Mouse (Mus musculus): ENCODE measurements around the gene Stpg2.
"Not testable (repeated sequence)": the region's sequence is repeated elsewhere in the genome, so short reads cannot be mapped to it uniquely, and the experiment has no call there.

Stpg2 gene

DNA sequence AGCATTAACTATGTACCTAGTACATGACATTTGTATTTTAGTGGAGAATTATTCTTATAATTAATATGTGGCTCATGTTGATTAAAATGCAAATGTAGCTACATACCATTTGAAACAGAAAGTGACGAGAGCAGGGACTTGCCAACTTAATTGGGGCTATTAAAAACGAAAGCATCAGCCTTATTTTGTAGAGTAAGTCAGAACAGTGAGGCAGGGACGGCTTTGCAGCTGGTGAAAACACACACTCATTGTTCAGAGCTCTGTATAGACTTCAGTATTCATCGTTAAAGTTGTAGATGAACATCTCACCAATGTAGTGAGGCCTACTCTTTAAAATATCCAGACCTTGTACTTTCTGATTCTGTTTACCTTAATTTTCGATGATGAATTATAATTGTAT lies 213.6 kb downstream of the Stpg2 start:
- no peak for DNase-seq (ENCODE audit: low read depth, low spot score)

DNA sequence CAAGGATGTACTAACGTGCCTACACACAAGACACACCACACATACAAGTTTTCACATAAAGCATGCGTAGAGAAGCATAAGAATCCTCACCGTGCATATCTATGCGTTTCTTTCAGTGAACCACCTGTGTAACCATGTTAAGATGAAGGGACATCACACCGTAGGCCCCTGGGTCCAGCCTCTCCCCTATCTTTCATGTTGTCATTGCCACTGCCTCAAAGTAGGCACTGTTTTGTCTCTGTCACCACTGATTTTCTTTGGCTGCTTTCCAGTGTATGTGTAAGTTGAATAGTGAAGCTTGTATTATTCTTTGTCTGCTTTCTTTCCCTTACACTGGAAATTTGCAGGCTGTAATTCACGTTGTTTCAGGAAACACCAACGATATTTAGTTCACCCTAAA lies 236.7 kb downstream of the Stpg2 start:
- DNase-seq (ENCODE audit: low read depth, low spot score): no peak

DNA sequence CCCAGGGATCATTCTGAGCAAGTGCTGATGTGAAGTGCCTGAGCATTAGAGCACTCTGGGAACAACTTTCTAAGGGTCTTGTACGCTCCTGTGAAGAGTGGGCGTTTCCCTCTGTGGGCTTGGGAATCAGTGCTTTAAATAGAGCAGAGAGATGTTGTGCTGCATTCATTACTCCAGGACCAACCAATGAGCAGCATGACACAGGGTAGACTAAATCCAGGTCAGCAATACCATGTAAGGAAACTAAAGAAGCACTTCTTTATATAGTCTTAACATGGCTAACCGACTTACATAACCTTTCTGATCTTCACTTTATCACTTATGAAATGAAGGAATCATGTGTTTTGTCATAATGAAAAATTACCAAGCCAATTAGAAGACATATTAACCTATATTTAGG lies 290.4 kb downstream of the Stpg2 start:
- no peak for DNase-seq (ENCODE audit: low read depth, low spot score)

DNA sequence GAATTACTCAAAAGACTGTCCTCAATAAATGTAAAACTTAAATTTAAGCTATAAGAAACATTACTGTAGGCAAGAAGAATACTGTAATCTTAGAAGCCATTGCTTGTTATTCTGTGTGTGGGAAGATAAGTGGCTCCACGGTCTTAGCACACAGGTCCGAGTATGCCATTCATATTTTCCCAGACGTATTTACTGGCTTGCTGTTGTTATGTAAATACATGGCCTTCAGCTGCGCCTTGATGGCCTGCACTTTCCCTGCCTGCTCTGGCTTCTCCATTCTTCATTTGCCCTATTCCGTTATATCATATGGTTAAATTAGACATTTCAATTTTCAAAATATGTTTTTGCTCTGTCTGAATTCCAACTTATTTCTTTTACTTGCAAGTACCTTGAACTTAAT lies 296.7 kb downstream of the Stpg2 start:
- no peak for DNase-seq (ENCODE audit: low read depth, low spot score)

DNA sequence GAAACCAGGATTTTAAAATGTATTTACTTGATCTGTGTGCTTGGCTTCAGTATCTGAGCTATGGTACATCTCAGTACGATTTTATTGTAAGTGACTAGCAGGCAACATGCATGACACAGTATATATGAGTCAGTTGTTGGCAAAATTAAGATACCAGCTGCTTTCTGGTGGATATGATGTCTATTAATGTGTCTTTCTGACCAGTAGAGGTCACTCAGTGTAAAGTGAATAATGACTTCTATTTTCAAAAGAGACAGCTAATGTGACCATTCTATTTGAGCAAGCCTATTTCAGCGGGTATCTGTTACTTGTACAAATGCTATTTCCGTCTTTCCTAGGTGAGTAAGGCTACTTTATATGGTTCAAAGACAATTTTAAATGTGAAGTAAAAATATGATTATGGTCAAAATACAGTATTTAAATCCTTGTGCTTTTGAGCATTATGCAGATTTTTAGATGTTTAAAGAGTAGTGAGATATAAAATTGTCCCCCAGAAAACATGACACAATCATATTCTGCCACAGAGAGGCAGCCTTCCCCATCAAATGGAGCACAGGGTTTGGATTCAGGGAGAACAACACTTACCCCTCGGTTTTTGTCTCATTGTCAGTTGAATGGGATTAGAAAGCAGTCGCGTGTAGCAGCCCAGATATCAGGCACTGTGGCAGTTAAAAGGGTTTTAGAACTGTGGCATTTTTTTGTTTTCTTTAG lies 303.9 kb downstream of the Stpg2 start:
- peak; percentile 36 for DNase-seq (ENCODE audit: low read depth, low spot score)

DNA sequence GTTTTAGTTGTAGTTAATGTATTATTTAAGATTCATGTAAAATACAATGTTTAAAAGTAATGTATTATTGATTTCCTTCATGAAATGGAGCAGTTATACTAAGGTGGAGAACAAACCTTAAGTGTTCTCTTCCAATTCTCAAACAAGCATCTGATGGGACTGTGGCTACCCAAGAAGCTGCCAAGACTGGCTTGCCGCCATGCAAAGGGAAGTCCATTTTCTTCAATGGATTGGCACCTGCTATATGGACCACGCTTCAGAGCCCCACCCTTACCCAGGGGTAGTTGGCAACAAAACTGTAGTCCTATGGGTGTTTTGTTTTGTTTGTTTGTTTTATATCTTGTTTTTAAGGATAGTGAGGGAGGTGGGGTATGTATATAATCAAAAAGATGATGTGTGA lies 373.0 kb downstream of the Stpg2 start:
- DNase-seq (ENCODE audit: low read depth, low spot score): no peak

DNA sequence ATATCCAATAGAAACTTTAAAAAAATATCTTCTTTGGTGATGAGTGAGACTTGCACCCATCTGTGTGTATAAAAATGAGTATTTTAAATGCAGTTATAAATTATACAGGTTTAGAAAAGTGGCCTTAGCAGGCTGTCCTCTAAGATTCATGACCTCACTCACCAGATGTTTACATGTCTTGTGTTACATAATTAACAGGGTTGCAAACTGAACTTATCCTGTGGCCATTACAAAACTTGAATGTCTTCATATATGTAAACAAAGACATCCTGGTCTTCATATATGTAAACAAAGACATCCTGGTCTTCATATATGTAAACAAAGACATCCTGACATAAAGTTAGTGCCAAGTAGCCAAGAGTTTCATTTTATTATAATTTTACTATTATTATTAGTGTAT lies 375.8 kb downstream of the Stpg2 start:
- no peak for DNase-seq (ENCODE audit: low read depth, low spot score)

DNA sequence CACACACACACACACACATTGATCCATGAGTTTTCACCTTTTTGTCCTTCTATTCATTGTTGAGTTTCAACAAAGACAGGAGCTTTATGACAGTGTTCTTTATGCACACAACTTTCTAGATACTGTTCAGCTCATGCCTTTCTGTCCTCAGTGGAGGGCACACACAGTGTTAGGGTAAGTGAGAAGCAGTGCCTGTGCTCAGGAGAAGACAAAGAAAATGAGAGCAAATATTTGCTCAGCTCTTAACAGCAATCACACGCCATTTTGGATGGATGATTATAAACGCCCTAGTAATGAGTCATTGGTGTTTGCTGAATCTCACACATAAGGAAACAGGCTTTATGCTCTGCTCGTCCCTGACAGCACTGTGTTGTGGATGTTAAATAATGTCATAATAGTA lies 394.0 kb downstream of the Stpg2 start:
- no peak for DNase-seq (ENCODE audit: low read depth, low spot score)

DNA sequence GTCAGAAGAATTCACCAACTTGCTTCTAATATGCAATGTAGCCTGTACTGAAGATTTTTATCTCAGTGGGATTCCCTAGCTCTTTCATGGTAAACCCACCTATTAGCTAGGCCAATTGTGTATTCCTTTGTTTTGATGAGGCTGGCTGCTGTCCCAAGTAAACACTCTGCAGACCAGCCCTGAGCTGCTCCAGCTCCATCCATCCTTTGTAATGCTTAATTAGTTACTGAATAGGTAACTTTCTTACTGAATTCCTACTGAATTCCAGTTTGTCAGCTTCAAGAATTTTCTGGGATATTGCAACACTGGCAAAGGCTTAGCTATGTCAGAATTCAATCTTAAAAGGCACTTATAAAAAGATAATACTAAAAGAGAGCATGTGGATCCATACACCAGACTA lies 402.8 kb downstream of the Stpg2 start:
- DNase-seq (ENCODE audit: low read depth, low spot score): not testable (repeated sequence)

DNA sequence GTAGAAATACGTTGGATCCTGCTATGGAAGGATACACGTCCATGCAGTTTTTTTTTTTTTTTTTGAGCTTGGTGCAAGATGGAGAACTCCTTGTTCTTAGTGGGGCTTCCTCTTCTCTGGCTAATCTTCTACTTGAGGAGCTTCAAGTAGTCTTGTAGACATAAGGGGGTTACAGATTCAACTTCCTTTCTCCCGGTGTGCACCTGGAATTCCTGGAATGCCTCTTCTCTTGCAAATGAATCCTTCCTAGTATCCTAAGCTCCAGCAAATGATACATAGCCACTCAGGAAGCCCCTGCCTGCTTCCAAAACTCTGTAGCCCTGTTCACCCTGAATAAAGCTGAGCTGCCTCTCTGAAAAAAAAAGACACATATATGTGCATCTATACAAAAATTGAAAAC lies 409.1 kb downstream of the Stpg2 start:
- DNase-seq (ENCODE audit: low read depth, low spot score): no peak

DNA sequence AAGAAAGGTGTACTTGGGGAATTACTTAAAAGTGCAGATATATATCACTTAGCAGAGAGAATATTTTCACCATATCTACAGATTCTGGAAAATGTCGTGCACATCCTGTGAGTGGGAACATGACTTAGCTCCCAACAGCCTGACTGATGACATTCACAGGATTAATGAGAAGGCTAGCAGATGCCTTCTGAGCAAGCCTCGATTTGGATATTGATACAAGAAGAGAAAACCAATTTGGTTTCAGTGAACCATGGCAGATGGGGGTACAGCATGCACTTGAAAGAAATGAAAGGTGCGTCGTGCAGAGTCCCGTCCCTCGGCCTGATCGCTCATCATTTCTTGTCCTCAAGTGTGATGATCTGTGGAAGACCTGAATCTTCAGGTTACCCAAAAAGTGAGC lies 410.3 kb downstream of the Stpg2 start:
- DNase-seq (ENCODE audit: low read depth, low spot score): no peak

DNA sequence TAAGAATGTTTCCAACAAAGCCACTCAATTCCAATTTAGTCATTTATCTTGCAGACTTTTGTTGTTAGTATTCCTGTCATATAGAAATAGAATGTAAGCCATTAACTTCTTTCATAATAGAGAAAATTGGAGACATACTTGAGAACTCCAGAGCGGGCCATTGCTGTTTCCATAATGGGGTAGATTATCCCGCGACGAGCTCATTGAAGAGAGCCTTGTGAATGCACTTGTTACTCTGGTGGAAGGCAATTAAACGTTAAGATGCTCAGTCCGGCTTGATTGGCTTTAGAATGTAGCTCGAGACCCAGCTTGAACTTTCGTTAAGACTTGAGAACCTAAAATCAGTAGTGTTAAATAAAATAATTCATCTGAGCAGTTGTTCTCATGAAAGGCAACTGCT lies 432.4 kb downstream of the Stpg2 start:
- no peak for DNase-seq (ENCODE audit: low read depth, low spot score)

DNA sequence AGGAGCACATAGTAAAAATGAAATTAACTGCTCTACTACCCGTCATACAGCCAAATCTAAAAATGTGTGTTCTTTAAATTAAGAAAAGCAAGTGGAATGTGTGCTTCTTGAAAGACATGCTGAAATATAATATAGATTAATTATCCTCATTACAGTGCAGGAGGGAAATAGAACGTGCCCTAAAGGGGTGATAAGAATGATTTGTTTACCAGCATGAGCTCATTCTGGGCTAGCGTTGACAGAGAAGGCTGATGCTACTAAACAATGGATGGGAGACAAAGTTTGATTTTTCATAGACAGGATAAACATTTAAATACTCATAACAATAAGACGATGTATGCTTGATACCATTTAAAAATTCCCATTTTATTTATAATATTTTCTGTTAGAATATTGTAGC lies 446.0 kb downstream of the Stpg2 start:
- DNase-seq (ENCODE audit: low read depth, low spot score): no peak

DNA sequence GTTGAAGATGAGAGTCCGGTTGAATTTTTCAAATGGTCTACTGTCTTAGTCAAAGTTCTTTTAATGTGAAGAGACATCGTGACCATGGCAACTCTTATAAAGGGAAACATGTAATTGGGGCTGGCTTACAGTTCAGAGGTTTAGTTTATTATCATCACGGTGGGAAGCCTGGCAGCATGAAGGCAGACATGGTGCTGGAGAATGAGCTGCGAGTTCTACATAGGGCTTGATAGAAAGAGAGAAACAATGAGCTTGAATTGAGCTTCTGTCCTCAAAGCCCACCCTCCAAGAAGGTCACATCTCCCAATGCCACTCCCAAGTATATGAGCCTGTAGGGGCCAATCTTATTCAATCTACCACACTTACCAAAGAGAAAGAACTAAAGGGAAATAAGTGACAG lies 453.9 kb downstream of the Stpg2 start:
- DNase-seq (ENCODE audit: low read depth, low spot score): no peak

DNA sequence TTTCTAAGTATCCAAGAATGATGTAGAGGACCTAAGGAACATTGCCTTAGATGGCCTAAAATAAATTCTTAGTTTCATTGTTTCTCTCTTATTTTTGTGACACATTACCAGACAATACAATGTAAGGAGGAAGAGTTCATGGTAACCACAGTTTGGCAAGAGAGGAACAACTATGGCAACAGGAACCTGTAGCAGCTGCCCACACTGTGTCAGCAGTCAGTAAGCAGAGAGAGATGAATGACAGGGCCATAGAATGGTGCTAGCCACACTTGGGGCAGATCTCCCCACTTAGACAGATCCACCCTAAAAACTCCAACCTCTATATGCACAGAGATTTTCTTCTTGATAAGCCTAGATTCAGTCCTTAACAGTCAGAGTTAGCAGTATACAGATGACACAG lies 456.7 kb downstream of the Stpg2 start:
- no peak for DNase-seq (ENCODE audit: low read depth, low spot score)

DNA sequence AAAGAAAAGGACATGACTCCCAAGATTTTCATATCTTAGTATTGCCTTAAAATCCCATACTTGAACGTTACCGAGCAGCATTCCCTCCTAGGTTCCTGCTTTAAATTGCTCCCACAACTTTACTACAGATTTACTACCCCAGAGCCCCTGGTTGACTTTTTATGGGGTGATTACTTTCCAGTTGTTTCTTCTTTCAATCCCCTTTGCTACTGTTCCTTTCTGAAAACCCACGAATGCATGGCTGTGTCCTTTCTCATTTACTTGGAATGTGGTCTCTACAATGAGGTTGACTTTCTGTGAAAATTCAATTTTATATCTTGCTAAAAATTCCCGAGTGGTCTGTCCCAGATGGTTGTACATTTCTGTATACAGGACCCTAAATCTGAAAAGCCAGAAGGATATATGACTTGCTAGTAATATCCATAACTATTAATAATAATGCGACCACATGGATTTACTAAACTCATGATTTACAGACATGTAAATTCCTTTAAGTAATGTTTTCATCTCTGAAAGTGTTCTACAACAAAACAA lies 458.3 kb downstream of the Stpg2 start:
- no peak for DNase-seq (ENCODE audit: low read depth, low spot score)

DNA sequence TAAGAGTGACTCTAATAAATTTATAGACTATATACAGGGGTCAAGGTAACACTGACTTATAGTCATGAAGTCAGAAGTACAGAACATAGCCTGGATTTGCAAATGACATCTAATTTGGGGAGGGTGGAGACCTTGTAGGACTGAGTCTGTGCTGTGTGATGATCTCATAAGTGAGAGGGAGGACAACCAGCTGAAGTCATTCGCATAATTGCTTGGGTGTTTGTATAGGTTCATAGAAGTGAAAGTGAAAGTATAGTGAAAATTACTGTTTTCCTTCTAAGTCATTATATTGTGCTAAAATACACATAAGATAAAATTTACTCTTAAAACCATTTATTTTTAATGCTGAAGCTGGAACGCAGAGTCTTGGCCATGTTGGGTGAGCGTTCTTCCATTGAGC lies 459.6 kb downstream of the Stpg2 start:
- no peak for DNase-seq (ENCODE audit: low read depth, low spot score)

DNA sequence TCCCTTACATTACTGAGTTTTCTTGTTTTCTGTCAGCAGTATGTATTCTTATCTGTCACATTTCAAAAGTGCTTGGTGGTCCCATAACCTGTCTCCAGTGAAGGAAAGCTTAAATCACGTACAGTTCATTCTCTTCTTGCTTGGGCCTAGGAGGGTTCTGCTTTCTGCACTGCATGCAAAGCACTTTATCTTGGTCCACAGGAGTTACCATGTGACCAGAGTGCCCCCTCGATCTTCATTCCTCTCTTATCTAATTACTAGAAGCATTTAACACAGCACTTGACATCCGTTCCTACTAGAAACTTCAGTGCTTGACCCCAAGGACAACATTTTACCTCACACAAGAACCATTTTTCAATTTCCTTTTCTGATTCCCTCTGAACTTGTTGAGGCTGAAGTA lies 470.7 kb downstream of the Stpg2 start:
- no peak for DNase-seq (ENCODE audit: low read depth, low spot score)

DNA sequence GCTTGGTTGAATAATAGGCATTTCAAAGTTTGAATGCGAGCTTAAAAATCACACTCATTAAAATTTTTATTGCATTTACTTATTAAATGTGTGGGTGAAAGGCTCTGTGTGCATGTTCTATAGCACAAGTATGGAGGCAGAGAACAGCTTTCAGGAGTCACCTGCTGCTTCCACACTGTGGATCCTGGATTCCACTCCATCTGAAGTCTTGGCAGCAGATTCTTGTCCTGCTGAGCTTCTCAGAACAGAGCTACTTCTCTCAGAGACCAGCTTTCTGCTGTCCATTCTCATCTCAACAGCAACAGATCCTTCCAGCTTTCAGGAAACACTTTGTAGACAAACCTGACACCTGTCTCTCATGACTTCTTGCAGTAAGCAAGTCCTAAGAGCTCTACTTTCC lies 471.2 kb downstream of the Stpg2 start:
- no peak for DNase-seq (ENCODE audit: low read depth, low spot score)

DNA sequence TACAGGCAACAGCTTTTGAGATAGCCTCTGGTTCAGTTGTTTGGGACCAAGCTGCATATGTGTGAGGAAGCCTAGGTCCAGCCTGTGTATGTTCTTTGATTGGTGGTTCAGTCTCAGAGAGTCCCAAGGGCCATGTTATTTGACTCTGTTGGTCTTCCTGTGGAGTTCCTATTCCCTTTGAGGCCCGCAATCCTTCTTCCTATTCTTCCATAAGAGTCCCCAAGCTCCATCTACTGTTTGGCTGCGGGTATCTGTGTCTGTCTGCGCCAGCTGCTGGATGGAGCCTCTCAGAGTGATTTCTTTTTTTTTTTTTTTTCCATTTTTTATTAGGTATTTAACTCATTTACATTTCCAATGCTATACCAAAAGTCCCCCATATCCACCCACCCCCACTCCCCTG lies 498.7 kb downstream of the Stpg2 start:
- DNase-seq (ENCODE audit: low read depth, low spot score): not testable (repeated sequence)

DNA sequence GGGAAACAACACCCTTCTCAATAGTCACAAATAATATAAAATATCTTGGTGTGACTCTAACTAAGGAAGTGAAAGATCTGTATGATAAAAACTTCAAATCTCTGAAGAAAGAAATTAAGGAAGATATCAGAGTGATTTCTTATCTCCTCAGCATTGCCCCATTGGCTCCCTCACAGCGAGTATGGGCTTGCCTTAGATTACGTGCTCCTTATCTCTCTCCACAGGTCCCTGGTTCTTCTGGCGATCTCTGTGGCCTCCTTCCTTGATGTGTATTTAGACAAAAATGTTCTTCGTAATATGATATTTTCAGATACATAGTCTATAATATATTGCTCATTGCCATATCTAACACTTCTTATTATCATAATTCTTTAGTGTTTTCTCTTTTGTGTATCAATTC lies 501.9 kb downstream of the Stpg2 start:
- not testable (repeated sequence) for DNase-seq (ENCODE audit: low read depth, low spot score)

DNA sequence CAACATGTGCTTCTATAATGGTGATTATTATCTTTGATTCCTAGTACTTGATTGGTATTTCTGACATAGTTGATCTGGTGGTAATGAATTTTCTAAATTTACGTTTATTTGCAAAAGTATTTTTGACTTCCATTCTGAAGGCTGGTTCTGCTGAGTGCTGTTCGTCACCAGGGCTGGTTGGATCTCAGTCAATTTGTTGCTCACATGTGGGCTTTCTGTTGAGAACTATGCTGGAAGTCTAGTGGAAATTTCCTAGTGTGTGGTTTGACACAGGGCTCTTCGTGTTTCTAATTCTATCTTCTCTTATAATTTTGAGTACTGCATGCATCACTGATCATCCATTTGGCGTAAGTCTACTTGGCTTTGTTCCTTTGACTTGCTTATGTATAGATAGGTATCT lies 504.3 kb downstream of the Stpg2 start:
- no peak for DNase-seq (ENCODE audit: low read depth, low spot score)

DNA sequence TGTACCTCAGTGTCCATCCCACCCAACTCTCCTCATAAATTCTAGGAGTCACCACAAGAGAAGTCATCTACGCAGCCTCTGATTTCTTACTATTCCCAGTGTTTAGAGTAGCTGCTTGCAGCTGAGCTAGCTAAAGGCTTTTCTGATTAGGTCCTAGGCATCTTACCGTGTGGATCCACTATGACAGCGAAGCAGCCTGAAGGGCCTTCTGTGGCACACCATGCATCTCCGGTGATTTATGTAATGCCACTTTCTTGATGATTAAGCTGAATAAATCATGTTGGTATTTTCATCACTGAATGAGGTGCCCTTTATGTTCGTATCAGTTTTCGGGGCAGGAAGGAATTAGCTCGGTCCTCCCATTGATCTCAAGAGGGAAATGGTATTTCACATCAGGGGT lies 523.3 kb downstream of the Stpg2 start:
- DNase-seq (ENCODE audit: low read depth, low spot score): no peak

DNA sequence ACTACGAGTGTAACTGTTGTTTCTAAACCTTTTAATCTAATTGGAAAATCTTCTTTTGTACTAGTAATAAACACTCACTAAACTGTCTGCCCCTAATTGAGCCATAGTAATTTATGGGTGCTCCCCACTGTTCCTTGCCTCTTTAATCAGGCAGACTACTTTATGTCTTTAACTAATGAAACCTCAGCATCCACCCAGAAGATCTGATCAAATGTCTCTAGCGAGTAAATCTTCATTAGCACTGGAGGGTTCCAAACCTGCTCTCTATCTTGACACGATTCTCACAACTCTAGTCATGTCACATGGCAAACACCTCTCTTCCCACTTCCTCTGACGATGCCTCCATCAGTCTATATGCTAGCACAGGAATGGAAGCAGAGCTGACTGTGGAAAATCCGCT lies 523.8 kb downstream of the Stpg2 start:
- no peak for DNase-seq (ENCODE audit: low read depth, low spot score)
